Mouse (Mus musculus) hindbrain, embryonic 10.5 days (tissue): ENCODE measurements at regions not wholly inside any gene's neighbourhood (a gene's known extent, or its start where the extent isn't known, plus 50 kb on each side); places are given as distances from the start of the nearest gene placed in this dataset.

Experiments
- DNase-seq: peaks from one replicate; pipeline ENCODE4 v3.0.0-alpha.2; 2017; ENCODE audit warnings: low spot score
- H3K27ac ChIP-seq: fragments of 300-500 bp; sonication (generic); 2 replicates; pipeline ENCODE4 v1.5.1; 2016; ENCODE audit warnings: mild to moderate bottlenecking, moderate library complexity
- H3K27me3 ChIP-seq: fragments of 300-500 bp; sonication (generic); 2 replicates; pipeline ENCODE4 v1.6.1; 2016; ENCODE audit warnings: mild to moderate bottlenecking; ENCODE audit not compliant: poor library complexity, insufficient read depth, severe bottlenecking
- H3K36me3 ChIP-seq: fragments of 300-500 bp; sonication (generic); 2 replicates; pipeline ENCODE4 v1.6.1; 2016; ENCODE audit warnings: mild to moderate bottlenecking, moderate library complexity
- H3K4me1 ChIP-seq: fragments of 300-500 bp; sonication (generic); replicated peaks from 2 replicates; pipeline ENCODE4 v1.6.1; 2016; ENCODE audit warnings: mild to moderate bottlenecking
- H3K4me3 ChIP-seq: fragments of 300-500 bp; sonication (generic); 2 replicates; pipeline ENCODE4 v1.5.1; 2016; ENCODE audit warnings: mild to moderate bottlenecking, moderate library complexity
- H3K9me3 ChIP-seq: fragments of 300-500 bp; sonication (generic); 2 replicates; pipeline ENCODE4 v1.6.1; 2016; ENCODE audit warnings: mild to moderate bottlenecking, moderate library complexity
- WGBS: fragments of 180-500 bp; shearing (Covaris S2); methylation state at CpG from one replicate; pipeline ENCODE4 v1.1.7; 2016; 5-methylcytosine and 5-hydroxymethylcytosine counted together

- no peak for DNase-seq
- Histone ChIP-seq H3K27ac (no peak overlapping the region), H3K4me1 (peaks cover 9% of the 10 kb centered on the region), H3K4me3 (no peak overlapping the region), H3K9me3 (no peaks in the 10 kb centered on the region), H3K36me3 (no peaks in the 10 kb centered on the region), H3K27me3 (no peaks in the 10 kb centered on the region)
- 80% methylated on average over 10 of the region's 10 CpGs for WGBS
Measured at GRCm38 (mm10) chr12:77539661-77540431, 301.9 kb downstream of the Fut8 start.

- Histone ChIP-seq H3K27ac (no peak overlapping the region), H3K4me1 (peaks cover 11% of the 10 kb centered on the region), H3K27me3 (no peaks in the 10 kb centered on the region), H3K9me3 (no peaks in the 10 kb centered on the region), H3K4me3 (no peak overlapping the region), H3K36me3 (no peaks in the 10 kb centered on the region)
- DNase-seq = no peak
- WGBS = 82% methylated on average over 10 of the region's 10 CpGs
Measured at GRCm38 (mm10) chr12:77541051-77541765, 303.3 kb downstream of the Fut8 start.

- WGBS = 84% methylated on average over 4 of the region's 4 CpGs
- H3K4me3 ChIP-seq = no peak overlapping the region
Measured at GRCm38 (mm10) chr12:77541826-77542225, 303.9 kb downstream of the Fut8 start.

GRCm38 (mm10) chr12:77543651-77544050 is 305.7 kb downstream of the Fut8 start:
- WGBS = 85% methylated on average over 6 of the region's 6 CpGs
- H3K27ac ChIP-seq = no peak overlapping the region
- no peaks in the 10 kb centered on the region for H3K9me3 ChIP-seq
- H3K36me3 ChIP-seq = no peaks in the 10 kb centered on the region
- peaks cover 5% of the 10 kb centered on the region; the same call in 1 of the 2 replicates for H3K4me1 ChIP-seq
- H3K27me3 ChIP-seq = no peaks in the 10 kb centered on the region
- H3K4me3 ChIP-seq = no peak overlapping the region
- no peak for DNase-seq

More at GRCm38 (mm10) chr12:77541826-77542225, 303.9 kb downstream of the Fut8 start:
- H3K9me3 ChIP-seq = no peaks in the 10 kb centered on the region
- H3K36me3 ChIP-seq = no peaks in the 10 kb centered on the region
- no peaks in the 10 kb centered on the region for H3K27me3 ChIP-seq
- no peak overlapping the region for H3K27ac ChIP-seq
- no peak for DNase-seq
- peaks cover 12% of the 10 kb centered on the region for H3K4me1 ChIP-seq

- Histone ChIP-seq H3K4me3 (no peak overlapping the region), H3K4me1 (0 out of 2 replicates have a peak, but pooled peaks cover 5% of the 10 kb centered on the region), H3K27me3 (no peaks in the 10 kb centered on the region), H3K36me3 (no peaks in the 10 kb centered on the region), H3K9me3 (no peaks in the 10 kb centered on the region), H3K27ac (no peak overlapping the region)
- peak; percentile 14 for DNase-seq
- 58% methylated on average over 2 of the region's 2 CpGs for WGBS
Measured at GRCm38 (mm10) chr12:77546165-77546564, 308.2 kb downstream of the Fut8 start.

- Histone ChIP-seq H3K27ac (no peak overlapping the region), H3K36me3 (no peaks in the 10 kb centered on the region), H3K4me1 (0 out of 2 replicates have a peak, but pooled peaks cover 12% of the 10 kb centered on the region), H3K27me3 (no peaks in the 10 kb centered on the region; the same call in 1 of the 2 replicates), H3K4me3 (no peak overlapping the region), H3K9me3 (no peaks in the 10 kb centered on the region)
- peak; percentile 51 for DNase-seq
- WGBS = 14% methylated on average over 3 of the region's 3 CpGs
Measured at GRCm38 (mm10) chr12:77568286-77568685, 330.4 kb downstream of the Fut8 start.

GRCm38 (mm10) chr12:77570501-77570900 is 332.6 kb downstream of the Fut8 start:
- DNase-seq = no peak
- H3K4me3 ChIP-seq = no peak overlapping the region
- no peaks in the 10 kb centered on the region; the same call in 1 of the 2 replicates for H3K27me3 ChIP-seq
- 0 out of 2 replicates have a peak, but pooled peaks cover 13% of the 10 kb centered on the region for H3K4me1 ChIP-seq
- 85% methylated on average over 3 of the region's 3 CpGs for WGBS
- no peak overlapping the region for H3K27ac ChIP-seq
- no peaks in the 10 kb centered on the region for H3K9me3 ChIP-seq
- no peaks in the 10 kb centered on the region for H3K36me3 ChIP-seq

- no peak for DNase-seq
- 89% methylated on average over 5 of the region's 5 CpGs for WGBS
- H3K27ac ChIP-seq = no peak overlapping the region
- H3K36me3 ChIP-seq = no peaks in the 10 kb centered on the region
- H3K4me1 ChIP-seq = 0 out of 2 replicates have a peak, but pooled peaks cover 13% of the 10 kb centered on the region
- H3K27me3 ChIP-seq = no peaks in the 10 kb centered on the region; the same call in 1 of the 2 replicates
- no peak overlapping the region for H3K4me3 ChIP-seq
- no peaks in the 10 kb centered on the region for H3K9me3 ChIP-seq
Measured at GRCm38 (mm10) chr12:77571071-77571470, 333.1 kb downstream of the Fut8 start.

GRCm38 (mm10) chr12:77575046-77575445 is 337.1 kb downstream of the Fut8 start:
- Histone ChIP-seq H3K4me1 (0 out of 2 replicates have a peak, but pooled peaks cover 9% of the 10 kb centered on the region), H3K9me3 (no peaks in the 10 kb centered on the region), H3K4me3 (no peak overlapping the region), H3K27ac (no peak overlapping the region), H3K36me3 (no peaks in the 10 kb centered on the region), H3K27me3 (no peaks in the 10 kb centered on the region)
- 71% methylated on average over 3 of the region's 3 CpGs for WGBS
- no peak for DNase-seq

- 44% methylated on average over 2 of the region's 2 CpGs for WGBS
- no peak for DNase-seq
- H3K36me3 ChIP-seq = no peaks in the 10 kb centered on the region
Measured at GRCm38 (mm10) chr12:77588297-77588696, 350.4 kb downstream of the Fut8 start.

GRCm38 (mm10) chr12:77589416-77589815 is 351.5 kb downstream of the Fut8 start:
- no peaks in the 10 kb centered on the region for H3K36me3 ChIP-seq
- 0 out of 2 replicates have a peak, but pooled peaks cover 12% of the 10 kb centered on the region for H3K4me1 ChIP-seq
- no peak overlapping the region for H3K4me3 ChIP-seq
- H3K27me3 ChIP-seq = no peaks in the 10 kb centered on the region
- no peaks in the 10 kb centered on the region for H3K9me3 ChIP-seq
- WGBS = 75% methylated on average over 5 of the region's 5 CpGs
- H3K27ac ChIP-seq = no peak overlapping the region
- no peak for DNase-seq

More at GRCm38 (mm10) chr12:77588297-77588696, 350.4 kb downstream of the Fut8 start:
- no peaks in the 10 kb centered on the region for H3K27me3 ChIP-seq
- H3K4me3 ChIP-seq = no peak overlapping the region
- H3K4me1 ChIP-seq = 0 out of 2 replicates have a peak, but pooled peaks cover 12% of the 10 kb centered on the region
- no peaks in the 10 kb centered on the region for H3K9me3 ChIP-seq
- no peak overlapping the region for H3K27ac ChIP-seq

GRCm38 (mm10) chr12:77594092-77594491 is 356.2 kb downstream of the Fut8 start:
- H3K4me1 ChIP-seq = peaks cover 26% of the 10 kb centered on the region
- 90% methylated on average over 1 of the region's 1 CpGs for WGBS

GRCm38 (mm10) chr12:77594657-77595056 is 356.7 kb downstream of the Fut8 start:
- H3K4me1 ChIP-seq = peaks cover 21% of the 10 kb centered on the region
- WGBS = 81% methylated on average over 3 of the region's 3 CpGs
- H3K27ac ChIP-seq = no peak overlapping the region
- H3K36me3 ChIP-seq = no peaks in the 10 kb centered on the region
- H3K9me3 ChIP-seq = no peaks in the 10 kb centered on the region
- no peak overlapping the region for H3K4me3 ChIP-seq
- no peaks in the 10 kb centered on the region for H3K27me3 ChIP-seq
- no peak for DNase-seq

More at GRCm38 (mm10) chr12:77594092-77594491, 356.2 kb downstream of the Fut8 start:
- DNase-seq = no peak
- Histone ChIP-seq H3K36me3 (no peaks in the 10 kb centered on the region), H3K4me3 (no peak overlapping the region), H3K9me3 (no peaks in the 10 kb centered on the region), H3K27me3 (no peaks in the 10 kb centered on the region), H3K27ac (no peak overlapping the region)
